Mouse (Mus musculus): ENCODE measurements at regions not wholly inside any gene's neighbourhood (a gene's known extent, or its start where the extent isn't known, plus 50 kb on each side); places are given as distances from the start of the nearest gene placed in this dataset.

GRCm38 (mm10) chr2:166401860-166402259 is 246.4 kb upstream of the Sulf2 start:
- no peak for DNase-seq

DNA sequence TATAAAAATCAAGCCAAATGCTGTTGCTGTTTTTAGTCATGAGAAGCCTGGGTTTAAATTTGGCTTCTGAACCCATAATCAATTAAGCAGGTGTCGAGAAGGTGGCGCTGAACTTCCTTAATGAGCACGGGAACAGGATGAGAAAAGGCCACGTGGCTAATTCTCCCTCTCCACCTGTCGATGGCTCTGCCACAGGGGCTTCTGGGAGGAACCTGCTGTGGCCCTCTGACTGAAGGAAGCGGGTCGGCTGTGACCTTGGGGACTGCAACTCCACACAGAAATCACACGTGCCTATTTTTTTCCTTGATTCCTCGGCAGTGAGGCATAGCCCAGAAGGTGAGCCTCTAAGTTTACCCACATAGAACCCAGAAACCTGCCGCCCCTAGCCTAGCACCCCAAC is 244.8 kb upstream of the Sulf2 start:
- DNase-seq: no peak

- DNase-seq: no peak
Measured at GRCm38 (mm10) chr2:166399140-166399830, 243.8 kb upstream of the Sulf2 start.

- no peak for DNase-seq
Measured at GRCm38 (mm10) chr2:166398774-166399139, 243.3 kb upstream of the Sulf2 start.

GRCm38 (mm10) chr2:166398156-166398555 is 242.7 kb upstream of the Sulf2 start:
- no peak for DNase-seq

GRCm38 (mm10) chr2:166394666-166395065 is 239.2 kb upstream of the Sulf2 start:
- no peak for DNase-seq

DNA sequence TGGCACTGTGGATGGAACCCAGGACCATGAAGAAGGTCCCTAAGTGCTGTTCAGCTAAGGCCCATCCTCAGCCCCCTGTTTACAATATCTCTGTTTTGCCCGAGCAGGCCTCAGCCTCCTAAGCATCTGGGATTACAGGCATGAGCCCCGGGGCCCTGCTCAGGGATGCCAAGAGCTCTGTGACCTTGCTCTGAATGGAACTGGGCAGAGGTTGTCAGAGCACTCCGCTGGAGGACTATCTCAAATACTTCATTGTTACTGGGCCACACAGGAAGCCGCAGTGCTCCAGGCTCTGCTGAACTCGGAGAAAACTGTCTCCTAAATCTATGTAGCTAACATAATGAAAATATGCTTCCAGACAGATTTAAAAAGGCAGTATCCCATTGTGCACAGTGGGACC is 235.7 kb upstream of the Sulf2 start:
- no peak for DNase-seq

DNA sequence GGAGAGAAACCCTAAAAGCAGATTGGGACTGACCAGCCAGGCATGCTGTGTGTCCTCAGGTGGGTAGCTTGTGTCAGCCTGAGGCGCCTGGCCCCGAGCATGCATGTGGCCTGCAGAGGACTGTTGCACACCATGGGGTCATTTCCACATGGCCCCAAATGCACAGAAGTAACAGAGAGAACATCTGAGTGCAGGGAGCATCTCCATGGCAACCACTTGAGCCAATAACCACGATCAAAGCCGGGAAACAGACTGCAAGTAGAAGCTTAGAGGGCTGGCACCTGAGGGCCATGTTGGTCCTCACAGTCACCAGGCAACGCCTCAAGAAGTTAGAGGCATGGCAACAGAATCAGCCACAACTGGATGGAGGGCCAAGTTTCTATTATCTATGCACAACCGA is 232.6 kb upstream of the Sulf2 start:
- no peak for DNase-seq

- no peak for DNase-seq
Measured at GRCm38 (mm10) chr2:166386817-166387216, 231.4 kb upstream of the Sulf2 start.

GRCm38 (mm10) chr2:166384583-166384982 is 229.1 kb upstream of the Sulf2 start:
- DNase-seq: no peak

DNA sequence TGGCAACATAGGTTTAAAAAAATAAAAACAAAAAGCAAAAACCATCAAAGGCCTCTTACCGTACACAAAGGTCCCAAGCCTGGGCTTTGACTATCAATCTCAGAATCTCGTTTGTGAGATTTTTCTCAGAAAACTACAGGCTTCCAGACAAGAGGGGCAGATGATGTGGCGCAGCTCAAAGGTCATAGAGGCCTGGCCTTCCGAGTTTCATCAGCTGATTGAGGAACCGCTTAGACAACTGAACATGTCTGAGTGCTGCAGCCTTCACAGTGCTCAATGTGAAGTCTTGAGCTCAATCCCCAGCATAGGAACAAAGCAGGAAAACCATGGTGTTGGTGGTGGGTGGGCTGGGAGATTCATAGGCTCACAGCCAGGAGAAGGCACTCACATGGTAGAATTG is 227.9 kb upstream of the Sulf2 start:
- DNase-seq: no peak

DNA sequence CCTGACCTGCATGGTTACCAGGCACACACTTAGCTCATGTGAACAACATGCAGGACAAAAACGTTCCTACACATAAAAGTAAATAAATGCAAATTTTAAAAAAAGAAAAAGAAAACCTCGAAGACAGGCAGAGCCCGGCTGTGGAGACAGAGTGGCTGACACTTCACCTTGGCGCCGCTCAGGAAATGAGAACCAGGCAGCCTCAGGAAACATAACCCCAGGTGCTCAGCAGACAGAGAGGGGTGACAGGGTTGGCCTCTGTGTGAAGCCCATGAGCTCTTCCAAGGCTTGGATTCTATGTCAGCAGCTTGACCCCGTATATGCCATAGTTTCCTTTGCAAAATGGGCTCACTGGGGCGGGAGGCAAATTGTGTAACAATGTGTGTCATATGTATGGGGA is 226.7 kb upstream of the Sulf2 start:
- DNase-seq: no peak

- no peak for DNase-seq
Measured at GRCm38 (mm10) chr2:166380854-166381253, 225.4 kb upstream of the Sulf2 start.

DNA sequence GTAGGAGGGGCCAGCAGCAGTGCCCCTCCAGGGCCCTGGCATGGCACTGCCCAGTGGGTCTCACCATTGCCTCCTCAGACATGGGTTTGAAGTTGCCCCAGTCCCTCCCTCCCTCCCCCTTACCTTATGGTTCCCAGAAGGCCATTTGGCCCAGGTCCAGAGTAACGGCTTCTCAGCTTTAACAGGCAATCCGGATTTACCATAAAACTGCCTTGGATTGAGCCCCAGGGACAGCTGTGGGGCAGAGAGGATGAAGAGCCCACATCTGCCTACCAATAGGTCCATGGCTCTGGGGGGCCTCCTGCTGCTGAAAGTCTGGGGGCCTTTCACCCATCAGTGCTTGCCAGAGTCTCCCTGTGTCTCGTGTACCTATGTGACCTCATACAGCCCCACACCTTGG is 222.9 kb upstream of the Sulf2 start:
- no peak for DNase-seq

DNA sequence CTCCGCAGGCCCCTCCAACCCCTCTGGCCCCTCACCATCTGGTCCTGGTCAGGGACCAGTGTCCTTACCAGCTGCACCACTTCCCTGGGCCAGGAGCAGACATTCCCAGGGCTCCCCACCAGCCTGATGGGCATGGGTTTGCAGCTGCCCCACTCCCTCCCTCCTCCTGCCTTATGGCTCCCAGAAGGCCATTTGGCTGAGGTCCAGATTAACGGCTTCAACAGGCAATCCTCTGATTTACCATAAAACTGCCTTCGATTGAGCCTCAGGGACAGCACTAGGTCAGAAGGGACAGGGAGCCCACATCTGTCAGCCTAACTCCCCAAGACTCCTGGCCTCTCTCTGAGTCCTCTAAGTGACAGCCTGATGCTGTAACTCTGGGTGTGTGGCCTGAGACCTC is 221.9 kb upstream of the Sulf2 start:
- no peak for DNase-seq

DNA sequence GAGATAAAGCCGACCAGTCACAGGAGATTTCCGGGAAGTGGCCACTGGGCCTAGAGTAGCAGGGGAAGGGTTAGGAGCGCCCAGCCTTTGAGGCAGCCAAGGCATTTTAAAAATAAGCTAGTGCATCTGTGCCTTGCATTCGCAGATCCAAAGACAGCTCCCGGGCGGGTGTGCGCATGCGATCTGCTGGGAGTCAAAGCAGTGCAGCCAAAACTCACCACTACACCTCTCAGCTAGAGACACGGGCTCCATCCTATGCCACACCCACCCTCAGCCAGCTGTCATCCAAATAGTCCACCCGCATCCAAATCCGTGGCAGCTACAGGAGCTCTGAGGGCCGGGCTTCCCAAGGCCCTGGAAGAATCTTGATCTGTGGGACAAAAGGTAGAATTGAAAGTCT is 220.2 kb upstream of the Sulf2 start:
- no peak for DNase-seq

- DNase-seq: no peak
Measured at GRCm38 (mm10) chr2:166370776-166371175, 215.3 kb upstream of the Sulf2 start.

GRCm38 (mm10) chr2:166361645-166362044 is 206.2 kb upstream of the Sulf2 start:
- DNase-seq: no peak

- DNase-seq: no peak
Measured at GRCm38 (mm10) chr2:166360786-166361185, 205.3 kb upstream of the Sulf2 start.

DNA sequence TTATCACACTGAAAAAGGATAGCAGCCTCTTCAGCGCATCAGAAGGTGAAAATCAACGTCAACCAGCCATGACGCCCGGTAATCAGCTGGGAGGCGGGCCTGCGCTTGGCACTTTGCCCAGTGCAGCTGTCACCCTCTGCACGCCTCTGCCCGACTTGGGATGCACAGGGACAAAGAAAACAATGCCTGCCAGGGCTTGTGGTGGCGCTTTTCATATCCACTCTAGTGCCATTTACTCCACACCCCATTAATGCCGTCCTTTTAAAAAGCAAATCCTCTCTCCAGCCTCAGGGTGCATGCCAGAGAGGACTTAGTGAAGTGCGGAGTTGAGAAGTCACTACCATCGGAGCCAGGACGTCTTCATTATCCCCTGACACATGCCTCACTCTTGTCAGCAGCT is 204.5 kb upstream of the Sulf2 start:
- DNase-seq: no peak

DNA sequence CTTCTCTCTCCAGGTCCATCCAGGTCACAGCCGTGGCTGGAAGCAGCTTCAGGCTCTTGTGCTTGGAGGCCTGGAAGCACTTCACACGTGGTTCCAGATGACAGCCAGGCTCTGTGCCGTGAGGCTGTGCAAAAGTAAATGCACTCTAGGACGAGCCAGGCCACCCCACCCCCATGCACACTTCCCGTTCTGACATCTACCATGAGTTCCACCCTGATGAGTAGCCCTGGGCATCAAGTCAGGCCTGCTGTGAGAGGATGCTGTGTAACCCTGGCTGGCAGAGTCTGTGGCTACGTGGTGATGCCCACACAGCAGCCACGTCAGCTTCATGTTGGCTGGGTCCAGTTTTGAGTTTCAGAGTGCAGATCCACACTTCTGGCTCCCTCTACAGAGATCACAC is 202.4 kb upstream of the Sulf2 start:
- DNase-seq: peak; percentile 50

DNA sequence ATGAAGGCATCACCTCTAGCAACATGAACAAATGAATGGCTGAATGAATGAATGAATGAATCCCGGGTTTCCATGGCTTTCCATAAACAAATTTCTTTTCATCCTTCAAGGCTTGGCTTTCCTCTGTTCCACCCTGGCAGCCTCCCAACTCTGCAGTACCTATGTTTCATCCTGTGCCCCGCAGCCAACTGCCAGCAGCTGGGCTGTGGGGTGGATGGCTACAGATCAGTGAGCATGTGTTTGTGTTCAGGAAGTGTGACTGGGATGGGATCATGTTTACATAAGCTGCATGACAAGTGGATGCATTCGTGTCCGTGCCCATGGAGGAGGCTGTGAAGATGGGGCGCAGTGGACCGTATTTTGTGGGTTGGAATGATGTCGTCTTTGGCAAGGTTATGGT is 200.5 kb upstream of the Sulf2 start:
- DNase-seq: no peak

DNA sequence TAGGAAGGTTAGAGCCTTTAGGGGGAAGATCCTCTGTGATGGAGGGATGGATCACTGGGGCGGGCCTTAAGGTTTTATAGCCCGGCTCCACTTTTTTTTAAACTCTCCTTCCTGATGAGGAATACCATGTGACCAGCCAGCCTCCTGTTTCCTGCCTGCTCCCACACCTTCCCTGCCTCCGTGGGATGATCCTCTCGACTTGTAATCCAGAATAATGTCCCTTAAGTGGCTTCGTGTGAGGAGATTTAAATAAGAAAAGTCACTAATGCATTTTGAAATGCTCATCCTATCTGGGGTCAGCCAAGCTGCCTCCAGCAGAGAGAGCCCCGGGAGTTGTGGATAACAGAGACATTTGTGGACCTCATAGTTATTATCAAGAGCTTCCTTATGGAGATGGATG is 200.0 kb upstream of the Sulf2 start:
- no peak for DNase-seq

GRCm38 (mm10) chr2:166354391-166354790 is 198.9 kb upstream of the Sulf2 start:
- DNase-seq: no peak
